Mouse (Mus musculus): ENCODE data around the gene Smim11. TPM values are rescaled to one million over a fixed set of nuclear protein-coding genes. Genes with fewer than 3 reads are reported as not detected.

The Smim11 gene
- polyA plus RNA-seq, 1 experiment from 2014 or later = 112 TPM

DNA sequence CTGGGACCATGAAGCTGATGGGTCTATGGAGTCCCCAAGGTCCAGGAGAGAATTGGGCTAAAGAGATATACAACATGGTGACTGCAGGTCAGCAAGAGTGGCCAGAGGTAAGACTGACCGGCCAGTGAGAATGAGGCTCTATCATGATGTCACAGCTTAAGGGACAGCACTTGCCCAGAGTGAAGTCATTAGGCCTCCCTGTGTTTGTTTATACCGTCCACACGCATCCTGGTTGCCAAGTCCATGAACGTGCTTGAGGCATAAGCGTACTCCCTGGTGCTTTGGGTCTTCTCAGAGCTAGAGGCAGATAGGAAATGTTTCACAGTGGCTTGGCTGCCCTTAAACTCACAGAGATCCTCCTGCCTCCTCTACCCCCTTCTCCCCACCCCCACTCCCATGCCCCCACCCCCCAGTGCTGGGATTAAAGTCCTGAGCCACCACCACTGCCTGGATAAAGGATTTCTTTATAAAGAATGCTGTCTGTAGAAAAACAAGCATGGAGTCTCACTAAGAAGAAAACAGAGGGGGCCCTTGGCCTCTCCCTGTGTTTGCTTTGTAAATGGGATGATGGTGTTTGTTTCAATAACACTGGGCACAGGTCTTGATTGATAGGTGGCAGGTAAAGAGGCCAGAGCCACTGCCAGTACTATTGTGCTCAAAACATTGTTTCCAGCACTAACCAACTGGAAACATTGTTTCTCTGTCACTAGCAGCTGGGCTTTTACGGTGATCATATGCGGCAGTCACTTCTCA lies 23.4 kb downstream of the Smim11 start:
- Histone ChIP-seq H3K4me2 (replicated peaks) (no peak overlapping the region), H3K9ac (no peak overlapping the region), H3K36me3 (no peaks in the 10 kb centered on the region), H3K9me3 (replicated peaks) (no peaks in the 10 kb centered on the region), H3K27ac (no peak overlapping the region), H3K4me1 (peaks cover 13% of the 10 kb centered on the region), H3K4me3 (no peak overlapping the region), H3K27me3 (no peaks in the 10 kb centered on the region; the same call in 1 of the 2 replicates)
- no peak; the same call in 1 of the 2 replicates for ATAC-seq (ENCODE audit: low FRiP score)
- 30% methylated on average over 7 of the region's 7 CpGs for WGBS

DNA sequence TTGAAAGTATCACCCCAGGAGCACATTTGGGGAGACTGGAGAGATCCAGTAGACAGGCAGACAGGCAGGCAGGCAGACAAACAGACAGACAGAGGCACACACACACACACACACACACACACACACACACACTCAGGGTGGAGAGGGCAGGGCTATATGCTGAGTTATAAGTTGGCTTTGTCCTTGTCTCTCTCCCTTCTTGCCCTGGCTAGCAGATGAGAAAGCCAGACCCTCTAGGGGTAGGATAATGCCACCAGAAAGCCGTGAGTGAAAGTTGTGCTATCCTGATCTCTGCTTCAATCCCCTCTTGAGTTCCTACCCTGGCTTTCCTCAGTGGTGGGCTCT lies 23.9 kb downstream of the Smim11 start:
- peaks cover 13% of the 10 kb centered on the region for H3K4me1 ChIP-seq
- H3K27me3 ChIP-seq = no peaks in the 10 kb centered on the region; the same call in 1 of the 2 replicates
- no peaks in the 10 kb centered on the region for H3K9me3 ChIP-seq (replicated peaks)
- WGBS = 10% methylated on average over 1 of the region's 1 CpGs
- ATAC-seq (ENCODE audit: low FRiP score) = no peak; the same call in 1 of the 2 replicates
- no peak overlapping the region for H3K27ac ChIP-seq
- no peak overlapping the region for H3K4me2 ChIP-seq (replicated peaks)
- H3K36me3 ChIP-seq = no peaks in the 10 kb centered on the region
- H3K9ac ChIP-seq = no peak overlapping the region
- no peak overlapping the region for H3K4me3 ChIP-seq

DNA sequence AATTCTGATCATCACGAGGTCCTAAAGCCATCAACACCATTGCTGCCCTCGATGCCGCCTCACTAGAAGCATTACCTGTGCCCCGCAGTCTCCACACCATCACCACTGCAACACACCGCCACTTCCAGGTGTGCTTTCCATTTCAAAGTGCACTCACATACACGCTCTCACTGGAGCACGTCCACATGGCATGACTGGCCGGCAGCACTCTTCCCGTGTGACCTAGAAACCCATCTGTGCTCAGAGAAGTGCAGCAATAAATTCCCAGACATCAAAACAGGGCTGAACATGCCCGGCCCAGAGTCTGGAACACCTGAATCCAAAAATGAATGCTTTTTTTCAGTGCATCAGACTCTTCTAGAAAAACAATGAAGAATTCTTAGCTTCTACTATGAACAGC lies 26.8 kb downstream of the Smim11 start:
- Histone ChIP-seq H3K4me3 (no peak overlapping the region), H3K27me3 (no peaks in the 10 kb centered on the region; the same call in 1 of the 2 replicates), H3K4me2 (replicated peaks) (no peak overlapping the region), H3K4me1 (peaks cover 20% of the 10 kb centered on the region), H3K9me3 (replicated peaks) (no peaks in the 10 kb centered on the region), H3K36me3 (no peaks in the 10 kb centered on the region), H3K9ac (no peak overlapping the region), H3K27ac (no peak overlapping the region)
- no peak for ATAC-seq (ENCODE audit: low FRiP score)
- WGBS = 90% methylated on average over 10 of the region's 10 CpGs

DNA sequence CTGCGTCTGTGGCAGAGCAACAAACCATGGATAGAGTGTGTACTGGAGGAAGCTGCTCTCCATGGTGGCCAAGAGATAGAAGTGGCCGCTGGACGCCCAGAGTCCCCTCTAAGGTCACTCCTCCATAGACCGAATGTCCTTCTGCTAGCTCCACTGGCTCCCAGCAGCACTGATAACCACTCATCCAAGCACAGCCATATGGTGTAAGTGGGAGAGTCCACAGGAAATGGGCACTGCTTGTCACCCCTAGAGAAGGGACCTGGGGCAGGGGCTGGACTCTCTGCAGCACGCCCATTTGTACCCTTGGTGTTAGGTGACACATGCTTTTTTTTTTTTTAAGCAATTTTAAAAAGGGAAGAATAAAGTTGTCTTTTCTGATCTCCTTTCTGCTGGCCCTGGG lies 29.9 kb downstream of the Smim11 start:
- Histone ChIP-seq H3K36me3 (no peaks in the 10 kb centered on the region), H3K4me3 (no peak overlapping the region), H3K27ac (no peak overlapping the region), H3K9ac (no peak overlapping the region), H3K9me3 (replicated peaks) (no peaks in the 10 kb centered on the region), H3K4me1 (peaks cover 8% of the 10 kb centered on the region; the same call in 1 of the 2 replicates), H3K4me2 (replicated peaks) (no peak overlapping the region), H3K27me3 (no peaks in the 10 kb centered on the region; the same call in 1 of the 2 replicates)
- no peak for ATAC-seq (ENCODE audit: low FRiP score)
- WGBS = 84% methylated on average over 5 of the region's 5 CpGs

DNA sequence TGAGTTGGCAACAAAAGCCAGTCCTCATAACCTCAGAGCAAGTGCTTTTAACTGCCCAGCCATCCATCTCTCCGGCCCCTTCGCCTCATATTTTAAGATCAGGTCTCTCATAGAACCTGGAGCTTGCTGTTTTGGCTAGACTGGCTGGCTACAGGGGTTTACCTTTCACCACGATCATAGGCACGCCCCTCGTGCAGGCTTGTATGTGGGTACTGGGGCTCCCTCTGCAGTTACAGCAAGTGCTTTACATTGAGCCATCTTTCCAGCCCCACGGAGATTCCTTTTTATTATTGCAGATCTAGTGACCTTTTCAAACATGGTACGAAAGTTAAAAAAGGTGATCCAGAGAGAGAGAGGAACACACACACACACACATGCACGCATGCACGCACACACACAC lies 33.5 kb downstream of the Smim11 start:
- peaks cover 8% of the 10 kb centered on the region; the same call in 1 of the 2 replicates for H3K4me1 ChIP-seq
- 57% methylated on average over 9 of the region's 9 CpGs for WGBS

DNA sequence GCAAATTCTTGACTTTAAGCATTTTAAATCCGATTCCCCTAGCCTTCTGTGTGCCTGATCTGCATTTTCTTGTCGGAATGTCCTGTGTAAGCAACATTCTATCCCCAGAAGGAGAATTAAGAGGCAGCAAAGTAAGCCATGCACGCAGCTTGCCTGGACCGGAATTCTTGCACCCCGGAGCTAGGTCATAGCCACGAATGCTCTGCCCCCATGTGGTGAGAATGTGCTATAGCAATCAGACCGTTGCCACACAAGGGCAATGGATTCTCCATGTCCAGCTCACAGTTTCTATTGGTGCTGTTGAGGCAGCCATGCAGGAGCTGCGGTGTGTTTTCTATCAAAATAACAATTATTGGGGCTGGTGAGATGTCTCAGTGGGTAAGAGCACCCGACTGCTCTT lies 35.2 kb downstream of the Smim11 start:
- Histone ChIP-seq H3K27me3 (no peaks in the 10 kb centered on the region; the same call in 1 of the 2 replicates), H3K4me3 (no peak overlapping the region), H3K36me3 (no peaks in the 10 kb centered on the region), H3K4me1 (peaks cover 20% of the 10 kb centered on the region), H3K9ac (no peak overlapping the region), H3K9me3 (replicated peaks) (no peaks in the 10 kb centered on the region), H3K4me2 (replicated peaks) (no peak overlapping the region), H3K27ac (no peak overlapping the region)
- WGBS = 6% methylated on average over 9 of the region's 9 CpGs
- ATAC-seq (ENCODE audit: low FRiP score) = no peak

More for the DNA sequence above, 33.5 kb downstream of the Smim11 start:
- Histone ChIP-seq H3K27ac (no peak overlapping the region), H3K9me3 (replicated peaks) (no peaks in the 10 kb centered on the region), H3K4me3 (no peak overlapping the region), H3K36me3 (no peaks in the 10 kb centered on the region), H3K9ac (peak overlapping the region; percentile 27; the same call in 1 of the 2 replicates), H3K4me2 (replicated peaks) (no peak overlapping the region), H3K27me3 (no peaks in the 10 kb centered on the region; the same call in 1 of the 2 replicates)
- no peak for ATAC-seq (ENCODE audit: low FRiP score)

DNA sequence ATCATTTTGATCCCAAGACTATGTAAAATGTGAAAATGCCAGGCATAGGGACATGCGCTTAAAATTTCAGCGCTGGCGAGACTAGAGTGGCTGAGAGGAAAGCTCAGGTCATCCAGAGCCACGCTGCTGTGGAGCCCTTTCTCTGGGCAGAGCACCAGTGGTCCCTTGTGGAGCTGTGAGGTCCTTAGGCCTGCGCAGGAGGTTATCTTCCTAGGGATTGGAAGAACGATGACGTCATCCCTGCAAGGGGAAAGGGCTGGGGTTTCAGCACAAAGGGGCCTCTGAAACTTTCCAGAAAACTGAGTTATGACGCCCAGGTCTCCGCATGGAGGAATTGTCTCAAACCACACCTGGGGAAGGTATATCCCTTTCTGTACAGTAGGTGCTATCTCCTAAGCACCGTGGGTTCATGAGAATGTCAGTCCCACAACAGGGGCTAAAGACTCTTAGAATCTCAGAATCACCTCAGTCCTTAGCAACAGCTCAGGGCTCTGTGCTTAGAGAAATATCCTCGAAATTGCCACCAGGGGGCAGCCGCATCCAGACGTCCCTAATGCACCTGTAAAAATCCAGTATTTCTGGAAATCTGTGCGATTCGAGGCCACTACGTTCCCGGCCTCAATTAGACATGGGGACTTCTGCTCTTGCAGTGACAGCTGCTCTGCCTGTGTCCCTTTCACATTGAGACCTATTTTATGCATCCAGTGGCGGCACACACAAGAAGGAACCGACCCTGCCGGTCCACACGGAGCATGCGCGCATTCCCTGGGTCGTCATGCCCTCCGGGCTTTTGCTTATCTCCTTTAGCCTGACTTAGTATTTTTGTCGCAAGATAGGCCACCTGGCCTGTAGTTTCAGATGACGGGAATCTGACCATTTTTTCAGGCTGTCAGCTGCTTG lies 39.8 kb downstream of the Smim11 start:
- WGBS = 32% methylated on average over 27 of the region's 27 CpGs
- Histone ChIP-seq H3K9ac (no peak overlapping the region), H3K27ac (no peak overlapping the region; the same call in 1 of the 2 replicates), H3K4me3 (peak overlapping the region; percentile 15; the same call in 1 of the 2 replicates), H3K27me3 (no peaks in the 10 kb centered on the region; the same call in 1 of the 2 replicates), H3K9me3 (replicated peaks) (no peaks in the 10 kb centered on the region), H3K4me2 (replicated peaks) (peak overlapping the region; percentile 41), H3K4me1 (peaks cover 15% of the 10 kb centered on the region), H3K36me3 (no peaks in the 10 kb centered on the region)
- ATAC-seq (ENCODE audit: low FRiP score) = peak; percentile 71

DNA sequence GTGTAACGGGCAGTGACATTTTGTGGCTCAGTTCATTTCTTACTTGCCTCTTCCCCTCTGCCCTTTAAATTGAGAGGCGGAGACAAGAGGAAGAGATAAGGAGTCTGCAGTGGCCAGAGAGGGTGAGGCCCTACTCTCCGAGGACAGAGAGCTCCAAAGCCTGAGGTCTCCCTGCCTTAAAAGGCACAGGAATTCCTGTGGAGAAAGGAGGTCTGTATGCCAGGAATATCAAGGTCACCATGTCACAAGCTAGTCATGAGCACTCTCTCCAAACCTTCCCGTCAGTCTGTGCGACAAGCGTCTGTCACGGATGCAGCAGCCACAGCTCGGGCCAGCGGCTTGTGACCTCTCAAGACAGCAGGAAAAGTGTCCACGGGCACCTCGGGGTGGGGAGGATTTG lies 44.1 kb downstream of the Smim11 start:
- Histone ChIP-seq H3K9ac (no peak overlapping the region), H3K4me1 (peaks cover 22% of the 10 kb centered on the region), H3K9me3 (replicated peaks) (no peaks in the 10 kb centered on the region), H3K36me3 (no peaks in the 10 kb centered on the region), H3K27me3 (no peaks in the 10 kb centered on the region), H3K4me3 (no peak overlapping the region), H3K27ac (no peak overlapping the region), H3K4me2 (replicated peaks) (no peak overlapping the region)
- 63% methylated on average over 11 of the region's 11 CpGs for WGBS
- no peak for ATAC-seq (ENCODE audit: low FRiP score)

DNA sequence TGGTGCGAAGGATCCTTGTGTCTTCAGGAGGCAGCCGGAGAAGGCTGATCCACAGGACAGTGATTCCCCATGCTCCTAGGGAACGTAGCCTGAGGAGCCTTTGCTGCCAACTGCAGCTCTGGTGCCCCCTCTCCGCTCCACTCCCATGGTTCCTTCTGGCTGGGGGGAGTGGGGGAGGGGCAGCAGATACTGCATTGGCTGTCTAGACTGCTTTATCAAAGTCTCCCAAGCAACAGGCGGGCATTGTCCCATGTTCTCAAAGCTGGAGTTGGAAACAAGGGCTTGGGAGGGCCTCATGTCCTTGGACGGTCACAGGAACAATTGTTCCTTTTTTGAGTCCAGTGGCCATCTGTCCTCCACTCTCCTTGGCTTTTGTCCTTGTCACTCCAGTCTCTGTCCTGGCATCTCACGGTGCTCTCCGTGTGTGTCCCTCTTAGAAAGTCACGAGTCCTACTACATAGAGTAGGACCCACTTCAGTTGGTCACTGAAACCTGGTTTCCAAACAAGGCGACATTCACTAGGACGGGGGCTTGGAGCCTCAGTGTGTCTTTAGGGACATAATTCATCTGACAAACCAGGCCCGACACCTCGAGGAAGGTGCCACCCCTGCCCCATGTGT lies 45.3 kb downstream of the Smim11 start:
- no peaks in the 10 kb centered on the region for H3K36me3 ChIP-seq
- H3K9me3 ChIP-seq (replicated peaks) = no peaks in the 10 kb centered on the region
- peak overlapping the region; percentile 49 for H3K27ac ChIP-seq
- no peak overlapping the region for H3K4me2 ChIP-seq (replicated peaks)
- WGBS = 40% methylated on average over 13 of the region's 13 CpGs
- no peak overlapping the region for H3K4me3 ChIP-seq
- H3K4me1 ChIP-seq = peaks cover 13% of the 10 kb centered on the region
- no peak overlapping the region for H3K9ac ChIP-seq
- H3K27me3 ChIP-seq = no peaks in the 10 kb centered on the region
- ATAC-seq (ENCODE audit: low FRiP score) = peak; percentile 77

DNA sequence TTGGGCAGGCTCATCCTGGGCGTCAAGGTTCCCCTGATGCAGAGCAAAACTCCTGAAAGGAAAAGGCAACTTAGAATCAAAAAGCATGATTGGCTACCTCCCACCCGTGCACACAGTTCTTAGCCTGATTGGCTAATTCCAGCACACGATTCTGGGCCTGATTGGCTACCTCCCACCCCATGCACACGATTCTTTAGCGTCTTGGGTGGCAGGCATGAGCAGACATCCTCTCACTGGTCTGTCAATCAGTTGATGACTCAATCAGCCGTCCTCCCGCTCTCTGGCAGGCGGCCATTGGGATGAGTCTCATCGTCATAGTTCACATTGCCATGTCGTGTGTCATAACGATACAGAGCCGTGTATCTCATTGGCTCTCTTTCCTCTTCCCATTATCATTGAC lies 47.9 kb downstream of the Smim11 start:
- Histone ChIP-seq H3K9ac (no peak overlapping the region), H3K4me2 (replicated peaks) (no peak overlapping the region), H3K4me1 (peaks cover 13% of the 10 kb centered on the region), H3K36me3 (no peaks in the 10 kb centered on the region), H3K4me3 (no peak overlapping the region), H3K9me3 (replicated peaks) (no peaks in the 10 kb centered on the region), H3K27me3 (no peaks in the 10 kb centered on the region), H3K27ac (no peak overlapping the region)
- peak; percentile 51 for ATAC-seq (ENCODE audit: low FRiP score)
- WGBS = 66% methylated on average over 12 of the region's 12 CpGs

DNA sequence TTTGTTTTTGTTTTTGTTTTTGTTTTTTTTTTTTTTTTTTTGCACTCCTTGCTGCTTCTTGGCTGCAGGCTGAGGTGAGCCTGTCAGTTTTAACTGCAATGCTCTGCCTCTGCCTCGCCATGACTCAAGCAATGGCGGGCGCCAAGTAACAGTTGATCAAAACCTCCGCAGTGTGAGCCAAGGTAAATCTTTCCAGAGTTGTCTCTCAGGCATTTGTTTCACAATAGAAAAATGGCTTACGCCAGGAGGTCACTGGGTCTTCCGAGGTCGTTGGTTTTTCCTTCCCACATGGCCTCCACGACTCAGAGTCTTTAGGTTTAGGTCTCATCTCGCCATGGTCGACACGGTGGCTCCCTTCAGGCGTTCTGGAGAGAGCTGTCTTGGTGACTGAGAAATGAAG lies 52.2 kb downstream of the Smim11 start:
- H3K9ac ChIP-seq = no peak overlapping the region
- no peak overlapping the region for H3K4me3 ChIP-seq
- H3K4me2 ChIP-seq (replicated peaks) = no peak overlapping the region
- WGBS = 84% methylated on average over 12 of the region's 12 CpGs
- ATAC-seq (ENCODE audit: low FRiP score) = no peak
- H3K9me3 ChIP-seq (replicated peaks) = no peaks in the 10 kb centered on the region
- H3K4me1 ChIP-seq = peaks cover 17% of the 10 kb centered on the region
- H3K27ac ChIP-seq = no peak overlapping the region
- 0 out of 2 replicates have a peak, but pooled peaks cover 6% of the 10 kb centered on the region for H3K27me3 ChIP-seq
- H3K36me3 ChIP-seq = no peaks in the 10 kb centered on the region

DNA sequence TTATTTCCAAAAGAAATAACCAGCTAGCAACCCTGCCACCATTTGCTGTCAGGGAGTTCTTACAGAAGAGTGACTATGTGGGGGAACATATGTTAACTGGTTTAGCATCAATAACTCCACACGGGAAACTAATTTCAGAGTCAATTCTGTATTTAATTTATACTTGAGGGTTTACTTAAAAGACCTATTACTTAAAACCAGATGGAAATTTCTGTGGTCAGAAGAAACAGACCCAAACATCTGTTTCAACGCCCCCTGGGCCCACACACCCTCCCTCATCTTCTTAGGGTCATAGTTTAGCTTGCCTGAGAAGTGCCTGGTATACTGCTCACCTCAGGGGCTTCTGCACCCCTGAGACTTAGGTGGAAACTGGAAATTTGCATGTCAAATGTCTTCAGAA lies 52.8 kb downstream of the Smim11 start:
- WGBS = 68% methylated on average over 2 of the region's 2 CpGs
- no peak for ATAC-seq (ENCODE audit: low FRiP score)

More for the DNA sequence above, 52.8 kb downstream of the Smim11 start:
- no peaks in the 10 kb centered on the region for H3K9me3 ChIP-seq (replicated peaks)
- H3K4me1 ChIP-seq = peaks cover 22% of the 10 kb centered on the region
- no peak overlapping the region for H3K9ac ChIP-seq
- H3K4me3 ChIP-seq = no peak overlapping the region
- no peaks in the 10 kb centered on the region for H3K36me3 ChIP-seq
- H3K27ac ChIP-seq = no peak overlapping the region
- H3K4me2 ChIP-seq (replicated peaks) = no peak overlapping the region
- H3K27me3 ChIP-seq = peaks cover 10% of the 10 kb centered on the region; the same call in 1 of the 2 replicates
